Mouse (Mus musculus) Patski (cell line): ENCODE results near the gene Cenpt. TPM values are rescaled to one million over a fixed set of nuclear protein-coding genes. Genes with fewer than 3 reads are reported as not detected.

ENCODE experiments used
- ATAC-seq: fragments of 100-300 bp; one replicate; pipeline ENCODE4 v1.8.0; 2021
- CTCF ChIA-PET: fragments of 350-600 bp; sonication (Branson Sonifier 250); formaldehyde crosslinking; loops from one replicate; lab custom pipeline; 2022; ENCODE audit warnings: inconsistent platforms; lab: Charles Lee
- POLR2A ChIA-PET: fragments of 350-600 bp; sonication (Branson Sonifier 250); formaldehyde crosslinking; loops from one replicate; lab custom pipeline; 2022; ENCODE audit warnings: antibody characterized with exemption, inconsistent platforms; lab: Charles Lee
- DNase-seq: peaks from one replicate; pipeline ENCODE4 v3.0.0-alpha.2; 2011; ENCODE audit warnings: low read depth, low spot score
- H3K27me3 ChIP-seq: fragments of 371-371 bp; one replicate; pipeline ENCODE4 v1.5.1; 2021
- CTCF ChIP-seq: fragments of 100-300 bp; IDR thresholded peaks from one replicate; pipeline ENCODE4 v1.5.1; 2021
- in situ Hi-C: fragments of 300-500 bp; cut with MboI; formaldehyde crosslinking; loops from 3 replicates; pipeline ENCODE4 v1.11.1; 2018; ENCODE audit warnings: low pct_unique_long_range_greater_than_20kb, mixed read lengths
- polyA plus RNA-seq: library from polyadenylated mRNA; unstranded; gene quantifications from one replicate; pipeline ENCODE4 v1.2.3, GENCODE M21; 2021

Gene Cenpt
- polyA plus RNA-seq, 1 experiment from 2014 or later = 38.4 TPM

- peak; percentile 21 for ATAC-seq
- POLR2A ChIA-PET = interaction anchor here (0.7 to 2.0 kb wide), 3 partner anchors 18 to 43 kb away, joined by 3 to 5 read pairs (median 4); no protein-coding TSS in a partner anchor
- TF ChIP-seq CTCF = no peak
These were observed 2.4 kb upstream of the Cenpt start for GRCm38 (mm10) chr8:105855248-105856167.

GRCm38 (mm10) chr8:105854715-105855216, 1.7 kb upstream of the Cenpt start, which contains the start of gene Thap11:
TSS of gene Thap11 (plus strand) at chr8:105855132.
- CTCF ChIA-PET = interaction anchor here (0.9 to 2.1 kb wide), 12 partner anchors 10 to 141 kb away, joined by 3 to 12 read pairs (median 4); partner anchors contain the start of genes Pskh1, Ranbp10 and Tsnaxip1
- in situ Hi-C loops = no loop called here

More at GRCm38 (mm10) chr8:105855248-105856167, 2.4 kb upstream of the Cenpt start:
- in situ Hi-C loops = no loop called here
- no peak for DNase-seq
- CTCF ChIA-PET = interaction anchor here (0.9 to 2.1 kb wide), 15 partner anchors 9 to 141 kb away, joined by 3 to 12 read pairs (median 4); partner anchors contain the start of genes Pskh1, Ranbp10 and Tsnaxip1
- H3K27me3 ChIP-seq = no peaks in the 10 kb centered on the region

GRCm38 (mm10) chr8:105854303-105854702, 1.2 kb upstream of the Cenpt start:
- no peak for TF ChIP-seq CTCF
- no peak for ATAC-seq
- H3K27me3 ChIP-seq = no peaks in the 10 kb centered on the region
- in situ Hi-C loops = no loop called here
- ChIA-PET CTCF (interaction anchor here (1.1 to 2.1 kb wide), 8 partner anchors 10 to 140 kb away, joined by 3 to 12 read pairs (median 4); partner anchors contain the start of genes Ranbp10 and Tsnaxip1), POLR2A (interaction anchor here (0.5 to 0.6 kb wide), 4 partner anchors 28 to 1082 kb away, joined by 3 to 5 read pairs (median 4); no protein-coding TSS in a partner anchor)
- no peak for DNase-seq

More at GRCm38 (mm10) chr8:105854715-105855216, 1.7 kb upstream of the Cenpt start, which contains the start of gene Thap11:
- ATAC-seq (peak; percentile 81), DNase-seq (no peak)
- TF ChIP-seq CTCF = no peak
- H3K27me3 ChIP-seq = no peaks in the 10 kb centered on the region
- POLR2A ChIA-PET = interaction anchor here (0.5 to 2.0 kb wide), 5 partner anchors 18 to 1082 kb away, joined by 3 to 5 read pairs (median 4); no protein-coding TSS in a partner anchor

GRCm38 (mm10) chr8:105852146-105852729, 840 bp downstream of the Cenpt start:
- CTCF ChIA-PET = interaction anchor here (0.6 kb wide), 1 partner anchor 240 kb away, joined by 5 read pairs; no protein-coding TSS in a partner anchor

GRCm38 (mm10) chr8:105851651-105852143, 1.4 kb downstream of the Cenpt start:
- in situ Hi-C loops = no loop called here
- CTCF ChIA-PET = interaction anchor here (0.6 kb wide), 1 partner anchor 241 kb away, joined by 5 read pairs; no protein-coding TSS in a partner anchor
- ATAC-seq = peak; percentile 41
- no peak for TF ChIP-seq CTCF
- POLR2A ChIA-PET = no interaction called here
- DNase-seq = no peak
- H3K27me3 ChIP-seq = no peaks in the 10 kb centered on the region

More at GRCm38 (mm10) chr8:105852146-105852729, 840 bp downstream of the Cenpt start:
- TF ChIP-seq CTCF = no peak
- ATAC-seq = no peak
- H3K27me3 ChIP-seq = no peaks in the 10 kb centered on the region
- POLR2A ChIA-PET = no interaction called here
- no peak for DNase-seq
- in situ Hi-C loops = no loop called here

- in situ Hi-C loops = no loop called here
- ATAC-seq (no peak), DNase-seq (no peak)
- no peak for TF ChIP-seq CTCF
- CTCF ChIA-PET = no interaction called here
- POLR2A ChIA-PET = no interaction called here
- no peaks in the 10 kb centered on the region for H3K27me3 ChIP-seq
These were observed 2.5 kb downstream of the Cenpt start for GRCm38 (mm10) chr8:105850611-105851010.

GRCm38 (mm10) chr8:105850014-105850413, 3.1 kb downstream of the Cenpt start:
- ChIA-PET CTCF (no interaction called here), POLR2A (no interaction called here)
- TF ChIP-seq CTCF = no peak
- no peaks in the 10 kb centered on the region for H3K27me3 ChIP-seq
- in situ Hi-C loops = no loop called here
- DNase-seq (no peak), ATAC-seq (no peak)

GRCm38 (mm10) chr8:105846678-105847077, 6.4 kb downstream of the Cenpt start:
- TF ChIP-seq CTCF = no peak
- H3K27me3 ChIP-seq = no peaks in the 10 kb centered on the region
- CTCF ChIA-PET = interaction anchor here (1.1 kb wide), 1 partner anchor 11 kb away, joined by 6 read pairs; no protein-coding TSS in a partner anchor
- DNase-seq (no peak), ATAC-seq (no peak)
- POLR2A ChIA-PET = no interaction called here
- in situ Hi-C loops = no loop called here

GRCm38 (mm10) chr8:105839209-105839608, 13.9 kb downstream of the Cenpt start:
- ATAC-seq (no peak), DNase-seq (no peak)
- POLR2A ChIA-PET = no interaction called here
- no peaks in the 10 kb centered on the region for H3K27me3 ChIP-seq
- in situ Hi-C loops = no loop called here
- CTCF ChIA-PET = no interaction called here
- TF ChIP-seq CTCF = no peak

GRCm38 (mm10) chr8:105836991-105837390, 16.1 kb downstream of the Cenpt start:
- ChIA-PET CTCF (no interaction called here), POLR2A (no interaction called here)
- in situ Hi-C loops = no loop called here

More at GRCm38 (mm10) chr8:105836991-105837390, 16.1 kb downstream of the Cenpt start:
- ATAC-seq (no peak), DNase-seq (no peak)
- TF ChIP-seq CTCF = no peak
- H3K27me3 ChIP-seq = peaks cover 3% of the 10 kb centered on the region
